Mouse (Mus musculus) spleen, postnatal 14 days (tissue): Measurements from ENCODE around the gene Magi1.
"Not testable (repeated sequence)": the region's sequence is repeated elsewhere in the genome, so short reads cannot be mapped to it uniquely, and the experiment has no call there.

Experiments
- DNase-seq, 2 experiments: peaks; one replicate each; pipeline ENCODE4 v3.0.0; 2021 to 2022; ENCODE audit warnings: low spot score in 2 of 2

The Magi1 gene

GRCm38 (mm10) chr6:94063542-94063941, 220.2 kb downstream of the Magi1 start:
- no peak for DNase-seq

DNA sequence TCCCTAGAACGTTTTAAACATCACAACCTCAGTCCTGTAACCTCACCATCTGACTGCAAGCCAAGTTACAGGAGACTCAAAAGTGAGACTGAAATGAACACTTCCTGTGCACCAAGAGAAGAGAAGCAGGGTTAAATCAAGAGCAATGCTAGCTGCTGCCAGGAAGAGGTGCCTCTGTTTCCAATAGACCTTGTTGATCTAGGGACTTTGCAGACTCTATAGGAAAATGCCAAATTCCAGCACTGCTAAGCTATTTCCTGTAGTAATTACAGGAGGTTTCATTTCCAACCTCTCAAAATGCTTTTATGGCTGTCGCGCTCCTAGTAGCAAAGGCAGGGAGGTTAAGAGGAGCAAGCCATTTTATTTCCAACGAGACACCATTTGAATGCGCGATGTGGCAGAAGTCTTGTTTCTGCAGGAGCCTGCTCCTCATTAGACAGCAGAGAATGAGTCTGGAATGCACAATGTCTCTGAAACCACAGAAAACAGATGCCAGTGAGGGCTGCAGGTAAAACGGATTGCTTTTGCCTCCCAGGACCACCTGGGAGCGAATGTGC, 222.2 kb downstream of the Magi1 start:
- DNase-seq: no peak

GRCm38 (mm10) chr6:94060621-94061213, 223.0 kb downstream of the Magi1 start:
- DNase-seq: no peak

DNA sequence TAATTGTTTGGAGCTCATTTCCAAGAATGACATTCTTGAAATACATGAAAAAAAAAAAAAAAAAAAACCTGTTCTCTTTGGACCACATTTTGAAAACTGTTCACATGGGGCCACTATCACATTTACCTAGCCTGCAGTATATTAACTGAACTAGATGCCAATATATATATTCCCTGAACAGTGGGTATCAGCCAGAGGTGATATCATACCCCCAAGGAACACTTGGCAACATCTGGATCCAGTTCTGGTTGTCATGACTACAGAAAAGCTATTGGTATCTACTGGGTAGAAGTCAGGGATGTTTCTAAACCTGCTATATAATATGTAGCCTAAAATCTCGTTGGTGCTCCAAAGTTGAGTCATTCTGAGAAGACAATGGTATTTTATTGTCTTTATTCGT, 224.6 kb downstream of the Magi1 start:
- DNase-seq: no peak

DNA sequence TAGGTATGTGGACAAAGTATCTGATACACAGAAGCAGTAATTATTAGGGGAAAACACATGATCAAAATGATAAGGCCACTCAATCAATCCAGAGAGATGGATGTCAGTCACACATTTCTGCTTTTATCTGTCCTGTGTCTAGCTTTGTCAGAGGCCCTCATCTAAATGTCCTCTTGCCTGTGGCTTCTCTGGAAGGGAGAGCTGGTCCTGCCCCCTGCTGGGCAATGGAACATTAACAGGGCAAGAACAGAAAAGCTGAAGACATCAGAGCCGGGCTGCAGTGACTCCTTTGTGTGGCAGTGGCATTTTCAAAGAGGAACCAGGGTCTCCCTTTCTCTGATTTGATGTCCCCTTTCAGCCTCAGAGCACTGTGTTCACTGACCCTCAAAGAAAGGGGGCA, 229.8 kb downstream of the Magi1 start:
- no peak for DNase-seq

DNA sequence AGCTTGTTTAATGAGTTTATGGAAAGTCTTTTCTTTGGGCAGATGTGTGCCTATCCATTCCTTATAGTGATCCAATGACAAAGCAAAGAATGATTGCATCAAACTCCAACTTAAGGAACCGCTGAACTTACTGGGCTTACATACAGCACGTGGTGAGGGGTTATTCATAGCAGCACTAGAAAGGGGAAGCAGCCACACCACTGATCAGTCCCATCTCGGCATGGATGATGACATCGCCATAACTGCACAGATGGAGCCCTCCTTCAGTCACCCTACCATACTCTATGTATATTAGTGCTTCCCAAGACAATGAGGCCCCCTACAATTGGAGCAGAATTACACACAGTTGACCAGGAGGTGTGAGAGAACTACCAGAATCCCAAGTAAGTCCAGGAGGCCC, 238.5 kb downstream of the Magi1 start:
- no peak for DNase-seq

DNA sequence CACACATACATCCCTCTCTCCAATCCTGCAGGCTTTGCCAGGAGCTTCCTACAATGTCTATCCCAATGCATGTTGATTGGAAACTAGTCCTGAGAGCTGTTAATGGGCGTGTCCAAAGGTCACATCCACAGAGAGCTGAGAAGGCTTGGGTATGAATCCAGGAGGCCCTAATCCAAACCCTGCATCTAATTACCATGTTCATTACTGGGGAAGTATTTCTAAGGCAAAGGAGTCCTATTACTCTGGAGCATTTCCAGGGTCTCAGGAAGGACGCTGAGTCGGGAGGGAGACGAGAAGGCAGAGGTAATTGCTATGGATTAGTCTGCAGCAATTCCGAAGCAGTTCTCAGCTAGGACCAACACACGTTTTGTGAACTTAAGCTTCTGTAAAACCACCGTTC, 240.3 kb downstream of the Magi1 start:
- DNase-seq: no peak

DNA sequence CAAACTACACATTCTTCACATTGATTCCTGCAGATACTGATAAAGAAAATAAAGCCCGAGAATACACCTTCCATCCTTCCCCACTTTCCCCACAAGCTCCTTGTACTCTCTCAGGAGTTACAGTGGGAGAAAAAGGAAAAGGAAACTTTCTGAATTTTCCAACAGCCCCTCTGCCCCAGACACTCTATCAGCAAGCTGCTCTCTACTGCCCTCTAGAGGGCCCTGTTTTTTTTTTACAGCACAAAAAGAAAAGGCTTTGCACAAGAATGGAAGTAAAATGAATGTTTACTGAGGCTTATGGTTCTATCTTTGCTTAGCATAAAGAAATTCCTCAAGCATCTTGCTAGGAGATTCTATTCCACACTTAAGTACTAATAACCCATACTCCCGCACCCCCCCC, 243.6 kb downstream of the Magi1 start:
- DNase-seq: no peak

DNA sequence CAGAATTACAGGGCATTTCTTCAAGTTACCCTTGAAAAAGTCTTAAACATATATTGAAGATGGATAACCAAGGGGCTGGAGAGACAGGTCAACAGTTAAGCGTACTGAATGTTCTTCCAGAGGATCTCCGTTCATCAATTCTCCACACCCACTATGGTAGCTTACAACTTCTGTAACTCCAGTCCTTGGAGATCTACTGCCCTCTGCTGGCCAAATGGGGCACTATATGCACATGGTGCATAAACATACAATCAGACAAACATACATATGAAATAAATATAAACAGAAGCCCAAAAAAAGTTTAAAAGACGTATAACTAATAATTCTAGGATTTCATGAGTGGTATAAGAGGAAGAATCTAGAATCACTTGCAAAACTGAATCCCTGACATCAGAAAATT, 244.8 kb downstream of the Magi1 start:
- no peak for DNase-seq

GRCm38 (mm10) chr6:94036554-94036953, 247.2 kb downstream of the Magi1 start:
- DNase-seq: no peak

DNA sequence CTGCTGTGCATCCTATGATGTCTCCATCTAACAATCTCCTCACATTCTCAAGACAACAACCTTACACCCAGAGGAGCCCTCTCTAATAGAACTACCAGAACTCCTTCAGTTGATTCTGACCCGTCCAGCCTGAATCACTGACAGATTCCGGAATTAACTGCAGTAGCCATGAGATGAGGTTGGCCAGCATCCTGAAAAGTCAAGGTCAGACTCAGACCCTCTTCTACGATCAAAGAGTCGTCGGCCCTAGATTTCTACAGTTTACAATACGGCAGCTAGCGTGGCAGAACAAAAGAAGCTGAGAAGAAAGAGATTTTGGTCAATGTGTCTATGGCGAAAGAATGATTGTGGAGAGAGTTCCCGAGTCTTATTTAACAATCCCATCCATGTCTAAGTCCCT, 257.4 kb downstream of the Magi1 start:
- no peak for DNase-seq

DNA sequence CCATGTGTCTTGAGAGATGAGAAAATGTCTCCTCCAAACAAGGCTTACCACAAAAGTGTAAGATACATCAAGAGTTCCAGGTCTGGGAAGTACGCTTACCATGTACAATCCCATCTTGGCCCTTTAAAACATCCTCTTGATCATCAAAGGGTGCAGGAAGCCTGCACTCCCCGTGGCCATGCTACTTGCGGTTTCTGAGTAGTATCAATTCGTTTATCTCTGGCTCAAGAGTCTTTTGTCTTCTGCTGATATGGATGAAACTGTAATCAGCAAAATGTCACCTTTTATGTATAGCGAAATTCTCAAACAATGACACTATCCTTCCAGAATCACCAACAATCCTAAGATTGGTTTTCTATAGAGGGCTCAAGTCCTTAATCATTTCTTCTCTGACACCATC, 261.3 kb downstream of the Magi1 start:
- no peak for DNase-seq

DNA sequence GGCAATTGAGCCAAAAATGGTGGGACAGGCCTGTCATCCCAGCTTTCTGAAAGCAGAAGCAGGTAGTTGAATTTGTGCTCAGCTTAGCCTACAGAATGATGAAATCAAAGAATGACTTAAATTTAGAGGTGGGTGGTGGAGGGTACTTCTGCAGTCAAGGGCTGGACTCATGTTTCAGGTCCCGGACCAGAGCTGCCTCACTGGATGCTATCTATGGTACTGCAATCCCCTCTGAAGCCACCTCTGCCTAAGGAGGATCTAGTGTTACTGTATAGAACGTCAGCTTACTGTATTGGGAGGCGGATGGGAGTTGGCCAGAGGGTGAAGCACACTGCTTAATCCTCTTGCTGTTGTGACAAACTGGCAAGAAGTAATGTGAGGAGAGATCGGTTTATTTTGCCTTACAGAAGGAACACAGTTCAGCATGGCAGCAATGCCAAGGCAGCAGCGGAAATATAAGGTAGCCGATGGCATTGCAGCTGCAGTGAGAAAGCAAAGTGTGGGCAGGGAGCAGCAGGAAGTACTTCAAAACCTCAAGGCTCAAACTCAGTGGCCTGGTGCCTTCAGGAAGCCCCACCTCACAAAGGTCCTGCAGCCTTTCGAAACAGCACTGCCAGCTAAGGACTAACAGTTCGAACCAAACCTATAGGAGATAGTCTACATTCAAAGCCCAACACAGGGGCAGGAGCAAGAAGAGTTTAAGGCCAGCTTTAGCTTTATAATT, 262.3 kb downstream of the Magi1 start:
- DNase-seq: no peak

DNA sequence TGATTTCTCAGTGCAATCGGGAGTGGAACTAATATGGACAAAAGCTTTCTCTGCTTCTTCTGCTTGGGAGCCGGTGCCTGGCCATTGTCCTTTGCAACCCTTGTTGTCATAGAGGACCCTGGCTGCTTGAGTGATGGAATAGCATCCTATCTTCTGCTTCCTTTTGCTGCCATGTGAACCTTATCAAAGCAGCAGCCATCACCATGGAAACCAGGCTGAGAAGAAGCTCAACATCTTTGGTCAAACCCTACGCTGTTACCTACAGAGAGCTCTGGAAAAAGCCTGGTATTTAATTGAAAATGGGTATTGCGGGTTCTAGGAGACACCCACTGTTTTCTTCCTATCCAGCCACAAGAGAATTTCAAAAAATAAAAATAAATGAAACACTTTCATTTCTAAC, 263.2 kb downstream of the Magi1 start:
- DNase-seq: no peak

- no peak for DNase-seq
Measured at GRCm38 (mm10) chr6:94019935-94020334, 263.8 kb downstream of the Magi1 start.

GRCm38 (mm10) chr6:94013761-94014160, 270.0 kb downstream of the Magi1 start:
- DNase-seq: no peak

DNA sequence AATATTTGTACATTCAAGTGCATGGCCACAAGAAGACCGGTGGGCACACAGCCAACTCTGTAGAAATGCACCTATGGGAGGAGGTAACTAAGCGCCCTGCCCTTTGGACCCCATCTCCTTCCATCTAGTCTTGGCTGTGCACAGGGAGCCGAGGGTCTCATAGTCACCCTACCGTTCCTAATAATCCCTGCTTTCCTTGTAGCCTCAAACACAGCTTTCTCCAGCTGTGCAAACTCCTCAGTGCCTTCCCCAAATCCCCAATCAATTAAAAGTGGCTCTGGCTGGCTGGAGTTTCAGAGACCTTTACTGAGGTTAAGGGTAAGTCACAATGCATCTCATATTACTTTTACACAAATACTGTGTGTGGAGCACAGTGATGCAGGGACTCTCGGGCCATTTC, 271.8 kb downstream of the Magi1 start:
- no peak for DNase-seq

DNA sequence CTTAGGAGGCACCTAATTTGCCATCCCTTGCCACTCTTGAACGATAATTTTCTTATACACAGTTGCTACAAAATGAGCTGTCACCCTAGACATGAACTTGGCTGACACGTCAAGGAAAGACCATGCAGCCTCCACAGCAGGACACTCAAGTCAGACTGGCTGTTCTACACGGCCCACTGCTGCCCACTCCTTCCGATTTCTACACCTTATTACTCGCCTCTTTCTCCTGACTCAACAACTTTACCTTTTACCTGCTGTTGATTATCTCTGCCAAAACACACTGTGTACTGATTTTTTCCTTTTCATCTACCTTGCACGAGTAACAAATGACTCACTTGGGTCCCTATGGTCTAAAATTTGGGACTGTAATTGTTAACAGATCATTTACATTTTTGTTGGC, 272.2 kb downstream of the Magi1 start:
- no peak for DNase-seq

- DNase-seq: no peak
Measured at GRCm38 (mm10) chr6:94008577-94008976, 275.1 kb downstream of the Magi1 start.

- DNase-seq: not testable (repeated sequence)
Measured at GRCm38 (mm10) chr6:94003586-94003985, 280.1 kb downstream of the Magi1 start.

DNA sequence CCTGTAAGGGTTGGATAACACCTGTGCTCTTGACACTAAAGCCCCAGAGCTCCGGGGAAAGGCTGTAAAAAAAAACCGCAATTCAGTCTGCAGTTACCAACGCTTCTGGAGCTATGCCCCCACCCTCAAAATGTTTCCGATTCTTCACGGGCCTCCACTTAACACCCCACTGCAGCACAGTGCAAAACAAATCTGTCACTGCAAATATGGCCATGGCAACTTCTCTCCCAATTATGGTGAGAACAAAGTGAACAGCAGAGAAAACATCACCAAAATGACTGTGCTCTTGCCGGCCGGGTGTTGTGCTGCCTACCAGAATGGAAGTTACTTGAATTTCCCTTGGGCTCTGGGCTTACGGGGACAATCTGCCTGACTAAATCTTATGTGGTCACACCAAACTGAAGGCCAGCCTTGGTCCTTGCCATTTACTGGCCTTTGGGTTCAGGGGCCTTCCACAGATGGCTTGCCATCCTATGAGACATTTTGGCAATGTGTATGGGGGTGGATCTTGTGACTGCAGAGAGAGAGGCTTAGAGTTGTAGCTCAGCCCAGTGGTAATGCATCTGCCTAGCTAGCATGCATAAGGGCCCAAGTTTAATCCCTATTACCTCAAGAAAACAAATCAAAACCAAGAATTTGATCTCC, 286.8 kb downstream of the Magi1 start:
- no peak for DNase-seq

DNA sequence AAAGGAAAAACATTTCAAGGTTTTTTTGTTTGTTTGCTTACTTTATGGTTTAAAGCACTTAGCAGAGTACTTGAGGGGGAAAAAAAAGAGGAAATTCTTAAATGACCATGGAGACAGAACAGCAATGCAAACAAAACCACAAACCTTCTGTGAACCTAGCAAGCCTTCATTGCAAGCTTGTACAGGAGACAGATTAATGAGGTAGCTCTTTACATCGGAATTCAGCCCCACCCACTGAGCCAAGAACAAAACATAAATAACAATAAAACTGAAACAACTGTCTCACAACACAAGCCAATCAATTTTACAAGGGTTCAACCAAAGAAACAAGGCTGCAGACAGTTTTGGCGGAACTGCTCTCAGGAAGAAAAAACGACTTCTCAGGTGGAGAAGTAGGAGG, 296.2 kb downstream of the Magi1 start:
- no peak for DNase-seq

DNA sequence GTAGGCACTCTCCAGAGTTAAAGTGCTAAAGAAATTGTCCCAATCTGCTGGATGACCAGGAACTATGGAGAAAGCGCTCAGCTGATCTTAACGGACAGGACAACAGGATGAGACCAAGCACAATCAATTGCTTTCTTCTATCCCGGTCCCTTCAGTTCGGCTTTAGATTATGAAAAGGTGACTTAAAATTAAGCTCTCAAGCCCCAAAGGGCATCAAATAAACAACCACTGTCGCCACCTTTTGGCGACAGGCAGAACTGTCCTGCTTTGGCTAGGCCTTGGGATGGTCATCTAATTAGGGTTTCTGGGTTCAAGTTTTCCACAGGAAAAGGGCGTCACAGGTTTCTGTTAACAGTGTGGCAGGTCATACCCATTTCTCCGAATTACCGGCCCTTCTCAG, 298.6 kb downstream of the Magi1 start:
- DNase-seq: no peak
